Mouse (Mus musculus): Measurements from ENCODE around the gene Ldha.

- TF ChIP-seq POLR2A (IDR thresholded peaks at IDR 0.05; ENCODE audit: borderline replicate concordance, control insufficient read depth, low read depth, low read length) (no peak), CTCF (IDR thresholded peaks at IDR 0.05; ENCODE audit: control insufficient read depth, insufficient read depth, low read length) (no peak)
These were observed 9.8 kb downstream of the Ldha start for GRCm38 (mm10) chr7:46851026-46851425.

All from bone marrow, adult 2 months (tissue).